Mouse (Mus musculus) bone marrow macrophage, adult 2 months (primary cell): ENCODE measurements at regions not wholly inside any gene's neighbourhood (a gene's known extent, or its start where the extent isn't known, plus 50 kb on each side); places are given as distances from the start of the nearest gene placed in this dataset.
"Not testable (repeated sequence)": the region's sequence is repeated elsewhere in the genome, so short reads cannot be mapped to it uniquely, and the experiment has no call there.

Experiments
- CTCF ChIP-seq: IDR thresholded peaks from 2 replicates; pipeline ENCODE4 v1.5.1; 2012; ENCODE audit warnings: low read depth, mild to moderate bottlenecking, low read length, moderate library complexity
- POLR2A ChIP-seq: IDR thresholded peaks from 2 replicates; pipeline ENCODE4 v1.6.1; 2012; ENCODE audit warnings: mild to moderate bottlenecking, low read depth, low read length, borderline replicate concordance

DNA sequence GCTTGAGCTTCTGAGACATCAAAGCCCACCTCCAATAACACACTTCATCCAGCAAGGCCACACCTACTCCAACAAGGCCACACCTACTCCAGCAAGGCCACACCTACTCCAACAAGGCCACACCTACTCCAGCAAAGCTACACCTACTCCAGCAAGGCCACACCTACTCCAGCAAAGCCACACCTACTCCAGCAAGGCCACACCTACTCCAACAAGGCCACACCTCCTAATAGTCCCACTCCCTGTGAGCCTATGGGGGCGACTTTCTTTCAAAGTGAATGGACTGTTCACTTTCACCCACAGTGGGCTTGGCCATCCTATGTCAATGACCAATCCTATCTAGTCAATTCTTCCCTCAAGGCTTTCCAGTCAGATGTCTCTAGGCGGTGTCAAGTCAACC is 104.9 kb upstream of the Foxk1 start:
- not testable (repeated sequence) for TF ChIP-seq POLR2A, CTCF
